Mouse (Mus musculus) WW6 (cell line): ENCODE measurements around the gene Plxna2.

Experiments used
- DNase-seq: peaks from one replicate; pipeline ENCODE4 v3.0.0-alpha.2; 2013; ENCODE audit warnings: low read depth, low spot score

Gene Plxna2

DNA sequence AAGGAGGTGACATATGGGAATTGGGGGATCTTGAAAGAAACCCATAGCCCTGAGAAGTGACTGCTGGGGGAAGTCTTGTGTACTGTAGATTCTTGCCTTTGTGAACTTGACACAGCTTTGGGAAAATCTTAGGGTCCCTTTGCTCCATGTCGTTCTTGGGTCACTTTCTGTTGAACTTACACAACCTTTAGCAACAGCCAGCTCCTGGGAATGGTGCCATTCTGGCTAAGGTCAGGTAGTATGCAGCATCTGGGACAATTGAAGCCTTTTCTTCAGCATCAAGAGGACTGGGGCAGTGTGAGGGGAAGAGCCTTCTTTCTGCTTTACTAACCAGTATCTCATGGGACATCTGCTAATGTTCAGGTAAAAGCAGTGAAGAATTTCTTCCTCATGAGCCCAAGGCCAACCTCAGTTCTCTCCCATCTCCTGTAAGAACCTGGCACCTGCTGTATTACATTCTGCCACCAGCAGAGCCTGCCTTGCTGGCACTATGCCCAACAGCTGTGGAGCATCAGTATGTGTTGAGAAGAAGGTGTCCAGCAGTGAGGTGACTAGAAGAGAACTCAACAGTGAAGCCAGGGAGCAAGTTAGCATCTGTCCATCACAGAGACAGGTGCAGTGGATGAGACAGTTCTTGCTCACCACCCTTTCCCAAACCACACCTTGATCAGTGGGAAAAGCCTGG is 86.3 kb downstream of the Plxna2 start:
- DNase-seq = no peak

DNA sequence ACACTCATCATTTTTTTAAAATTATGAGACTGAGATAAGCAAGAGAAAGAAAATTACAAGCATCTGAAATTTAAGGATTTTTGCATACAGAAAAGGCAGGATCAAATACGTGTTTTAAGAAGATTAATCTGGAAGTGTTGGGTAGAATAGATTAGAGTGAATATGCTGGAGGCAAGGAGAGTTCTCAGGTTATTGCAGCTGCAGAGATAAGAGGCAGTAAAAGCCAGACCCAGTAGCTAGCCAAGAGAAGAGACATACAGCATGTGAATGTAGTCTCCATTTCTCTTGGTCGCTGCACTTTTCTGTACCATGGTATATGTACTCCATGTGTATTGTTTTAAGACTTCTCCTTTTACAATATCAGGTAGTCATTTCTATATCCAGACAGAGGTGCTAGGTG is 88.5 kb downstream of the Plxna2 start:
- DNase-seq = no peak

- no peak for DNase-seq
These were observed 94.4 kb downstream of the Plxna2 start for GRCm38 (mm10) chr1:194712373-194712772.

- no peak for DNase-seq
These were observed 96.4 kb downstream of the Plxna2 start for GRCm38 (mm10) chr1:194714138-194715031.

DNA sequence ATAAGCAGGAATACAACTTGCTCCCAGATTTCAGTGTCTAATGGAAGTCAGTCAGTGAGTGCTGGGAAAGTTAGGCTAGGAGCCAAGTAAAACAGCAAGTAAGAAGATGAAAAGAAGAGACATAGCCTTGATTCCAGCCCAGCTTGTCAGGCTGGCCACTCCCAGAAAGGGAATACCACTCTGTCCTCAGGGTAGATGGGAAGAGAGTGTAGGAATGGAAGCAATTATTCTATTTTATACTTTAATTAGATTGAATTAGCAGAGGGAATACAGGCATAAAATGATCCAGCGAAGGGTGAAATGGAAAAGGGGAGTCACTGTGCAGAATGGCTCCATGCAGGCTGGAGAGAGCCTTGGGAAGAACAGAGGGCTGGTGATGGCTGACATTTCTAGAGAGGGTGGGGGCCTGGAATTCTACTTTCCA is 99.4 kb downstream of the Plxna2 start:
- DNase-seq = no peak

GRCm38 (mm10) chr1:194720406-194720805 is 102.4 kb downstream of the Plxna2 start:
- DNase-seq = no peak

GRCm38 (mm10) chr1:194721260-194721659 is 103.2 kb downstream of the Plxna2 start:
- no peak for DNase-seq

GRCm38 (mm10) chr1:194722329-194722728 is 104.3 kb downstream of the Plxna2 start:
- DNase-seq = no peak

DNA sequence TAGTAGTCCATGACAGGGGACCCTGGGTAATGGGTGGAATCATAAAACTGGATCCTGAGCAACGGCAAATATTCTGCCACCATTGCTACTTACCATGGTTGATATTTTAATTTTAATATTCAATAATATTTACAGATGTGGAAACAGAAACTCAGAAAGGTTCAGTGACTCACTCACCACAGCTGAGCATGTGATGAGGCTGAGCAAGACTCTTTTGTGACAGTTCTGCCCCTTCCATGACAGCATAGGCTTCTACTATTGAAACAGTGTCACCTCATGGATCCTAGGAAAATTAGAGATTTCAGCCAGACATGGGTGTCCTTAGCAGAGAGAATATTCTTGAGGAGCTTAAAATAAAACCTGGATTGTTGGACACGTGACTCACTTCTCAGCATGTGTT is 116.8 kb downstream of the Plxna2 start:
- DNase-seq = no peak

DNA sequence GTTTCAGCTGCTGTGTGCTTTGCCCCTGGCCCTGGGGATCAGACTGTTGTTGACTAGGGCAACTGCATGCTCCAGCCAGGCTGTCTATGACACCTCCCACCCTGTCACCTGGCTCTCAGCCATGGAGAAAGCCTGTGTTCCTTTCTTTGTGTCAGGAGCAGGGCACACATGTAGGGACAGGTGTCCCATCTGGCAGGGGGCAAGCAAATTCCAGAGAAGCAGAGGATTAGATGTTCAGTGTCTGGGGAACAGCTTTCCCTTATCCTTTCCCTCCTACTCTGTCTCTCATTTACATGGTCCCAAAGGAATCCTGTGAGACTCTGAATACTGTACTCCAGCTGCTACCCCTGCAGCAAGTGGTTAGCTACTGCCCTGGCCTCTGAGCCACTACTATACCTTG is 121.9 kb downstream of the Plxna2 start:
- no peak for DNase-seq

GRCm38 (mm10) chr1:194742901-194743422 is 124.9 kb downstream of the Plxna2 start:
- no peak for DNase-seq

- no peak for DNase-seq
These were observed 127.3 kb downstream of the Plxna2 start for GRCm38 (mm10) chr1:194745177-194745934.

DNA sequence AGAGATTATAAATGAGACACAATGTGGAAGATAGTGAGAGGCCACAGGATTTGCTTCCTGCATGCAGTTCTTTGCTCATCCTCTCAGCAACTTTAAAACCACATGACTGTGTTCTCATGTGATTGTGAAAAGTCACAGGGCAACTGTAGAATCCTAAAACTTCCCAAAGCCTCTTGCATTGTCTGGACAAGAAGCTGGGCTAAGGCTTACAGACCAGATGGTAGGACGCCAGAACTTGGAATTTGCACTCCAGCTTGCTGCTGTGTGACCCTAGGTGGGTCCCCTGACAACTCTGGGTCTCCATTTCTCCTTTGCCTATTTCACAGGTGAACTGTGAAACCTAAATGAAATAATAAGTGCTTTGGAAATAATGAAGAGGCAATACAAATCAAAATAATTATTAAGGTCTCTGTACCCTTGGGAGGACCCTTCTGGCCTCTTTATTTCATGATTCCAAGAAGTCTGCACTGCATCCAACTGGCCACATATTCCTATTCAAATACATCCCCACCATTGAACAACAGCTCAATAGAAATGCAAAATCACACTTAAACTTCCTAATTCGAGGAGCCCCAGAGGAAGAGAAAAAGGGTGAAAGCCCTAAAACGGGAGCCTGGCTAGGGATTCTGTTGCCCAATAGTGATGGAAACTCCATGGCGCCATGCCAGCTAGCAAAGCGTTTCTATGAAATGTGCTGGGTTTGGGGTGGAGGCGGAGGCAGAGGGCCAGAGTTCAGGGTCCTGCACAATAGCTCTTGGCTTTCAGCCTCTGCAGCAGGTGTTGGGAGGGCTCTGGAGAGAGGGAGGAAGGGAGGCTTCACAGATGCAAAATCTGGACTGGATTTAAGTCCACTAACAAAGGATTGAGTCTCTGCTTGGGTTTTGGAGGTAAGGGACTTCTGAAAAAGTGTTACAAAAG is 128.6 kb downstream of the Plxna2 start:
- DNase-seq = no peak

DNA sequence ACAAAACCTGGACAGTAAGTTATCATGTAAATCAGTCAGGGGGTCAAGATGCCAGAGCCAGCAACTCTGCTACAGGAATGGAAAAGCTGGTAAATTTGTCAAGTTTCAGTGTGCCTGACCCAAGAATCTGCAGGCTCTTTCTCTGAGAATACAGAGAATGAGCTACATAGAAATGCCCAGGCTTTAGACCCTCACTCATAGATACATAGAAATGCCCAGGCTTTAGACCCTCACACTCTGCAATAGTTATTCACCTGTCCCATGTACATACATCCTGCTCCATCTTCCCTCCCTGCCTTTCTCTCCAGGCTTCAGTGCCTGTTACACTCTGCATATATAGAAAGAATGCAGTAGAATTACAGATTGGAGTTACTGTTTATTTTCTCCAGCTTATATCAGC is 129.2 kb downstream of the Plxna2 start:
- DNase-seq = no peak

- DNase-seq = no peak
These were observed 135.2 kb downstream of the Plxna2 start for GRCm38 (mm10) chr1:194753168-194753567.

GRCm38 (mm10) chr1:194756001-194756400 is 138.0 kb downstream of the Plxna2 start:
- DNase-seq = no peak

- no peak for DNase-seq
These were observed 138.4 kb downstream of the Plxna2 start for GRCm38 (mm10) chr1:194756409-194756808.

- DNase-seq = no peak
These were observed 138.8 kb downstream of the Plxna2 start for GRCm38 (mm10) chr1:194756863-194757262.

DNA sequence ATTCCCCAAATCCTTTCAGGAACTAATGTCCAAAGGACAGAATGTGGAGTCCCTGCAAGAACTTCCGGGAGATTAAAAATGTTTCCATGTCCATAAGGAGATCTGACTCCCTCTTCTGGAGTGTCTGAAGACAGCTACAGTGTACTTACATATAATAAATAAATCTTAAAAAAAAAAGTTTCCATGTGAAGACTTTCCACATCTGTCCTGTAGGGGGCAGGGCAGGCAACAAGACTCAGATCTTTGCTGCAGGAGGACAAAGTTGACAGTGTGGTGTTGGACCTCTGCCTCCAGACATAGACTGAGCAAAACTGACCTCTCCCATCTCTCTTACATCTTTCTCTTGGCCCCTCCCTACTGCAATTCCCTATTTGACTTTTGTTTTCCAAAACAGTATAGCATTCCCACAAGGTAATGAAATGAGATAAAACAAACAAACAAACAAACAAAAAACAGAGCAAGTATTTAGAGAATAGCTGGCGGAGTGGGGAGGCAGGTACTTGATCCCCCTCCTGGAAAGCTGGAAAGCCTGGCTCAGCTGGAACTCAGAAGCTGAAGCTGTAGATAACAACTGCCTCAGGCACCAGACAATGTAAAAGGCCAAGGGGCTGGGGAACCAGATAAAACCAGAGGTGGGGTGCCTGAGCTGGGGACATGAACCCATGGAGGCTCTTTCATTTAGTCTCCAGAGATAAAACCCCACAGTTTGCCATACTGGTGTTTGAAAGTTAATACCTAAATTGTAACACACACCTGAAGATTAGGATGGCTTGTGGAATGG is 143.6 kb downstream of the Plxna2 start:
- DNase-seq = no peak

DNA sequence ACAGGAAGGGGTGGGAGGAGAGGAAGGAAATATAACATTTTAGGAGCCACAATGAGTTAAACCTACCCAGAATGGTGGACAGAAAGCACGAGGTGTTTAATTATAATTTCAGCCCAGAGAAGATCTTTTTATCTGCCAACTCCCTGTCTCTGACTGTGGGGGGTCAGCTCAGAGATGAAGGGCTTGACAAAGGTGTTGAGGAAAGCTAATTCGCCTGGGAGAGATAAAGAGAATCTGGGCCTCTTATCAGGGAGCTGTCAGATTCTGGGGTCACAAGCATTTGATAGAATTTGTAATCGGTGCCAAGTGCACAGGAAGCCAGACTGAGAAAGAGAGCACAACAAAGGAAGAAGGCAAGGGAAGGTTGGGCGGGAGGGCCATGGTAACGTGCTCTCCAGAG is 144.9 kb downstream of the Plxna2 start:
- no peak for DNase-seq
